Mouse (Mus musculus): ENCODE results near the gene Fbxw11. TPM values are rescaled to one million over a fixed set of nuclear protein-coding genes. Genes with fewer than 3 reads are reported as not detected.
A peak's percentile ranks its signal among the peaks of the same experiment; 100 is the strongest.
"Not testable (repeated sequence)": the region's sequence is repeated elsewhere in the genome, so short reads cannot be mapped to it uniquely, and the experiment has no call there.

Fbxw11 gene
- polyA plus RNA-seq, 1 experiment, result 122 TPM

DNA sequence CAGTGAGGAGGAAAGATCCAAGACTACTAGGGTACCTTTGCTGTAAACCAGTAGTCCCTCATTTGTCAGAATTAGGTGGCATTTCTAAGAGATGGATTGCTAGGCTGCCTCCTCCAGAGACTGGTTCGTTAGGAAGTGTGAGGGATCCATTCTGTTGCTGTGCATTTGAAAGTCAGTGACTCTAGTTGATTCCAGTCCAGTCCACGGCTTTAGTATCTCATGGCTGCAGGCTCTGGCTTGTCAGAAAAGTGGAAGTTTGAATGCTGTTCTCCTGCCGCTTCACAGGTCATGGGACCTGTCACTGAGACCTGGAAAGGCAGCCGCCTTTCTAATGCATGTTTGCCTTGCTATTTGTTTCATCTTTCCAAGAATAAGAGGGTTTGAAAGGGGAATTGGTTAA, 74.4 kb downstream of the Fbxw11 start:
- H3K27me3 ChIP-seq (ENCODE audit: control insufficient read depth, insufficient read depth, low read length), result no peaks in the 10 kb centered on the region
- TF ChIP-seq CTCF (IDR thresholded peaks at IDR 0.05; ENCODE audit: borderline replicate concordance, insufficient read depth, low read depth, low read length) (no peak), POLR2A (IDR thresholded peaks at IDR 0.05; ENCODE audit: borderline replicate concordance, insufficient read depth, low read length) (no peak)
- no peak overlapping the region for H3K27ac ChIP-seq (ENCODE audit: insufficient read depth, low read length)
- H3K4me1 ChIP-seq (ENCODE audit: control insufficient read depth, insufficient read depth, low read length), result peaks cover 33% of the 10 kb centered on the region
- no peak overlapping the region for H3K4me3 ChIP-seq (replicated peaks; ENCODE audit: insufficient read depth, low read depth, low read length)
- DNase-seq, result no peak
- WGBS, result 57% methylated on average over 4 of the region's 4 CpGs

DNA sequence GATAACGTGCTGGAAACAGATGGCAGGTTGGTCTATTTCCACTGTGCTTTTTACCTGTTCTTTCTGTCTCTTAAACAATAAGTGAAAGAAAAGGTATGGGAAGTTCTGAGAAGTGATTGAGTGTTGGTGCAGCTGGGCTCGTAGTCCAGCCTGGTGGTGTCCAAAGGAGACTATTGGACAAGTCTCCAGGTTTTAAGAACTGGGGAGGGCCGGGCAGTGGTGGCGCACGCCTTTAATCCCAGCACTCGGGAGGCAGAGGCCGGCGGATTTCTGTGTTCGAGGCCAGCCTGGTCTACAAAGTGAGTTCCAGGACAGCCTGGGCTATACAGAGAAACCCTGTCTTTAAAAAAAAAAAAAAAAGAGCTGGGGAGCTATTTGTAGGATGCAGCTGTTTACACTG, 75.2 kb downstream of the Fbxw11 start:
- not testable (repeated sequence) for DNase-seq; H3K27me3 ChIP-seq (ENCODE audit: control insufficient read depth, insufficient read depth, low read length); H3K4me3 ChIP-seq (replicated peaks; ENCODE audit: insufficient read depth, low read depth, low read length); H3K27ac ChIP-seq (ENCODE audit: insufficient read depth, low read length)
- H3K4me1 ChIP-seq (ENCODE audit: control insufficient read depth, insufficient read depth, low read length), result peaks cover 32% of the 10 kb centered on the region
- WGBS, result 82% methylated on average over 9 of the region's 9 CpGs

GRCm38 (mm10) chr11:32718371-32718770, 75.8 kb downstream of the Fbxw11 start:
- WGBS, result 1% methylated on average over 2 of the region's 2 CpGs
- TF ChIP-seq POLR2A (IDR thresholded peaks at IDR 0.05; ENCODE audit: borderline replicate concordance, insufficient read depth, low read length), result no peak
- TF ChIP-seq CTCF (IDR thresholded peaks at IDR 0.05; ENCODE audit: borderline replicate concordance, insufficient read depth, low read depth, low read length), result no peak
- Histone ChIP-seq H3K4me1 (ENCODE audit: control insufficient read depth, insufficient read depth, low read length) (peaks cover 32% of the 10 kb centered on the region), H3K27ac (ENCODE audit: insufficient read depth, low read length) (peak overlapping the region; percentile 51), H3K4me3 (replicated peaks; ENCODE audit: insufficient read depth, low read depth, low read length) (no peak overlapping the region), H3K27me3 (ENCODE audit: control insufficient read depth, insufficient read depth, low read length) (no peaks in the 10 kb centered on the region)
- peak; percentile 49 to 64 for DNase-seq

DNA sequence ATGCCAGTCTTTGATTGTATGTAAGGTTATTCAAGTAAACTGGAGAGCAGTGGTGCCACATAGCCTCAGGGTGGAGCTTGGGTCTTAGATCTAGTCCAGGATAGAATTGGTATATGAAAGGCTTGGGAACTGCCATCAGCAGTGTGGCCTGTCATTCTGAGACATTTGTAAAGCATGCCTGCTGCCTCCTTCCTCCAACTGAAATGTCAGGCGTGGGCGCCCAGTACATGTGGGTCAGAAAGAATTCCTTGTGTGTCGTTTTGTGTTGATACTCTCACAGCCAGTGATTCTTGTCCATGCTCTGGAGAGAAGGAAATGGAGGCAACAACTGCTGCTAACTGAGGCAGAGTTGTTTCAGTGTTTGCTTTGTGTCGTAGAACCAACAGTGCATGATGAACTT, 76.5 kb downstream of the Fbxw11 start:
- H3K4me3 ChIP-seq (replicated peaks; ENCODE audit: insufficient read depth, low read depth, low read length), result no peak overlapping the region
- TF ChIP-seq POLR2A (IDR thresholded peaks at IDR 0.05; ENCODE audit: borderline replicate concordance, insufficient read depth, low read length) (no peak), CTCF (IDR thresholded peaks at IDR 0.05; ENCODE audit: borderline replicate concordance, insufficient read depth, low read depth, low read length) (no peak)
- peaks cover 28% of the 10 kb centered on the region for H3K4me1 ChIP-seq (ENCODE audit: control insufficient read depth, insufficient read depth, low read length)
- 65% methylated on average over 4 of the region's 4 CpGs for WGBS
- H3K27me3 ChIP-seq (ENCODE audit: control insufficient read depth, insufficient read depth, low read length), result no peaks in the 10 kb centered on the region
- peak overlapping the region; percentile 49; the same call in 1 of the 2 replicates for H3K27ac ChIP-seq (ENCODE audit: insufficient read depth, low read length)
- DNase-seq, result no peak

DNA sequence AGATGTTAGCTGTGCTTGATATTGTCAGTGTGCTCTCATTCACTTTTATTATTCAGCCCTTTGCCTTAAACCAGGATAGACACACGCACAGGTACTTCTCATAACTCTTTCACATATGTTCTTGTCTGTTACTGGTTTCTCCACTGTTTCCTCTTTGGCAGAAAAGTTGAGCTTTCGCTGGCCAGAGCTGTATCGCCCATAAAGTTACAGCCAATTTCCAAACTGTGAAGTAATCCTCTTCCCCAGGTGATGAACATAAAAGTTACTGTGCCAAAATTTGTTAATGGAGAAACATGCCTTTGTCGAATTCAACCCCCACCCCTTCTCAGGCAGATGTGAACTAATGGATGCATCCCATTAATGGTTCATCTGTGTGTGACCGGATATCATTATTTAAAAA, 80.1 kb downstream of the Fbxw11 start:
- no peak for DNase-seq
- Histone ChIP-seq H3K4me1 (ENCODE audit: control insufficient read depth, insufficient read depth, low read length) (peaks cover 11% of the 10 kb centered on the region; the same call in 1 of the 2 replicates), H3K27ac (ENCODE audit: insufficient read depth, low read length) (no peak overlapping the region), H3K27me3 (ENCODE audit: control insufficient read depth, insufficient read depth, low read length) (no peaks in the 10 kb centered on the region), H3K4me3 (replicated peaks; ENCODE audit: insufficient read depth, low read depth, low read length) (no peak overlapping the region)
- whole genome bisulfite sequencing, result 82% methylated on average over 5 of the region's 5 CpGs
- TF ChIP-seq POLR2A (IDR thresholded peaks at IDR 0.05; ENCODE audit: borderline replicate concordance, insufficient read depth, low read length), result no peak
- TF ChIP-seq CTCF (IDR thresholded peaks at IDR 0.05; ENCODE audit: borderline replicate concordance, insufficient read depth, low read depth, low read length), result no peak

- Histone ChIP-seq H3K4me1 (ENCODE audit: control insufficient read depth, insufficient read depth, low read length) (peaks cover 9% of the 10 kb centered on the region; the same call in 1 of the 2 replicates), H3K27me3 (ENCODE audit: control insufficient read depth, insufficient read depth, low read length) (no peaks in the 10 kb centered on the region), H3K27ac (ENCODE audit: insufficient read depth, low read length) (no peak overlapping the region), H3K4me3 (replicated peaks; ENCODE audit: insufficient read depth, low read depth, low read length) (no peak overlapping the region)
- no peak for TF ChIP-seq POLR2A (IDR thresholded peaks at IDR 0.05; ENCODE audit: borderline replicate concordance, insufficient read depth, low read length)
- TF ChIP-seq CTCF (IDR thresholded peaks at IDR 0.05; ENCODE audit: borderline replicate concordance, insufficient read depth, low read depth, low read length), result no peak
- DNase-seq, result no peak
- WGBS, result 87% methylated on average over 2 of the region's 2 CpGs
Measured at GRCm38 (mm10) chr11:32723287-32723686, 80.8 kb downstream of the Fbxw11 start.

DNA sequence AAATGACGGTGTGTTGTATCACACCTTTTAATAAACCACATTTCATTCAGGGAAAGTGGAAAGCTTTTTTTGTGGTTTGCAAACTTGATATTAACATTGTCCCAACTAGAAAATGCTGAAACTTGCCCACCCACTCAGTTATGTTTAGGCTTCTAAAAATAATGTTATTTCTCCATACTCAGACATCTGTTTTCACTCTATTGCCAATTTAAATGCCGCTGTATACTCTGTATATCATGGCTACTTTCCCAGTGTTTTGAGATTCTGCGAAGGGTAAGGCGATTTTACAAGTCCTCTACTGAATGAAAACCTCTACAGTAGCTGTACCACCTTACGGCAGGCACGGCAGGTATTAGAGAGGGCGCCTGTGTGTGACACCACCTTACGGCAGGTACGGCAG, 82.6 kb downstream of the Fbxw11 start:
- 86% methylated on average over 9 of the region's 9 CpGs for WGBS
- TF ChIP-seq CTCF (IDR thresholded peaks at IDR 0.05; ENCODE audit: borderline replicate concordance, insufficient read depth, low read depth, low read length) (no peak), POLR2A (IDR thresholded peaks at IDR 0.05; ENCODE audit: borderline replicate concordance, insufficient read depth, low read length) (no peak)
- Histone ChIP-seq H3K4me3 (replicated peaks; ENCODE audit: insufficient read depth, low read depth, low read length) (no peak overlapping the region), H3K27ac (ENCODE audit: insufficient read depth, low read length) (no peak overlapping the region), H3K27me3 (ENCODE audit: control insufficient read depth, insufficient read depth, low read length) (no peaks in the 10 kb centered on the region), H3K4me1 (ENCODE audit: control insufficient read depth, insufficient read depth, low read length) (no peaks in the 10 kb centered on the region)
- no peak for DNase-seq

DNA sequence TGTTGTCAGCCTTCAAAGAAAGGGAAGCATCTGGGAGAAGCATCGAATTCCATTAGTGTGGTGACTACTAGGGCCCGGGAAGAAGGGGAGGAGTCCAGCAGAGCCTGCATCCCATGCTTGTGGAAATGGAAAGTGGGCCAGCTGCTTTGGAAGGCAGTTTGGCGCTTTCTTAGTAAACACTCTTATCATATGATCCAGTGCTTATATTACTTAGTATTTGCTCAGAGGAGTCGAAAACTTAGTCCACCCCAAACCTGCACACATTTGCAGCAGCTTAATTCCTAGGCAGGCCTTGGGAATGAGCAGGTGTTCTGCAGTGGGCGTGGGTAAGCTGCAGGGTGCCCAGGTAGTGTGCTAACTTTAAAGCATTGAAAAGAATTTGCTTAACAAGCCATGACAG, 89.9 kb downstream of the Fbxw11 start:
- TF ChIP-seq CTCF (IDR thresholded peaks at IDR 0.05; ENCODE audit: borderline replicate concordance, insufficient read depth, low read depth, low read length), result no peak
- TF ChIP-seq POLR2A (IDR thresholded peaks at IDR 0.05; ENCODE audit: borderline replicate concordance, insufficient read depth, low read length), result no peak
- H3K27ac ChIP-seq (ENCODE audit: insufficient read depth, low read length), result no peak overlapping the region

More for the DNA sequence above, 89.9 kb downstream of the Fbxw11 start:
- DNase-seq, result no peak
- Histone ChIP-seq H3K27me3 (ENCODE audit: control insufficient read depth, insufficient read depth, low read length) (no peaks in the 10 kb centered on the region), H3K4me3 (replicated peaks; ENCODE audit: insufficient read depth, low read depth, low read length) (no peak overlapping the region), H3K4me1 (ENCODE audit: control insufficient read depth, insufficient read depth, low read length) (no peaks in the 10 kb centered on the region; the same call in 1 of the 2 replicates)
- WGBS, result 43% methylated on average over 5 of the region's 5 CpGs

Measured in cerebellum, adult 2 months (tissue).